In the genomic region with DNA sequence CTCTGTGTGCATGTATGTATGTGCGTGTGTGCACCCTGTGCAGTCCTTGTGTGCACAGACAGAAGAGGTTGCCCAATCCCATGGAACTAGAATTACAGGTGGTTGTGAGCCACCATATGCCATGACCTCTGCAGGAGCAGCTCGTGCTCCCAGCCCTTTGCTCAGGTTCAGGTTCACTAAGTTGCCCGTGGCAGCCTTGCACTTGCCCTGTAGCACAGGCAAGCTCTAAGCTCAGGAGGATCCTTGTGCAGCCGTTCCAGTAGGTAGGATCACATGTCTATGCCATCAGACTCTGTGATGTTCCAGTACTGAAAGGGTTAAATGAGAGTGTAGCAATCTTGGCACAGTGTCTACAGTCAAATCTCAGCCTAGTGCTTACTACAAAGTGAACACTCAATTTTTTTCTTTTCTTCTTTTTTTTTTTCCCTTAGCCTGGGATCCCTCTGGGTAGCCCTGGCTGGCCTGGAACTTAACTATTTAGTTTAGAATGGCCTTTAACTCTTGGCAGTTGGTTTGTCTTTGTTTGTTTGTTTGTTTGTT, we compare ENCODE assay signal across 30 mouse cellular contexts. TPM values are rescaled to one million over a fixed set of nuclear protein-coding genes. Genes with fewer than 3 reads are reported as not detected.
DNase-seq lines count a peak whose midpoint lies in the region; ATAC-seq and TF ChIP-seq lines count a peak whose summit lies in the region.
"Had no signal": no experiment of that assay in that cellular context is flagged by ENCODE, and none has a peak within 500 bp of the region (broad histone marks: within the 10 kb centered on the region; RNA-seq: fewer than 3 reads in every experiment).

No protein-coding gene starts in this region.

- DNase-seq in kidney, adult 2 months, result peak; percentile 87
- DNase-seq in kidney, adult 9 months, result peak; percentile 84
- DNase-seq in kidney, postnatal 36 days, result peak; percentile 69 to 85
- no peak for DNase-seq in left cerebral cortex, adult 8-10 months (ENCODE audit: low spot score in 2 of 2)
- DNase-seq in spleen, postnatal 36 days (ENCODE audit: low spot score in 2 of 2), result no peak
- DNase-seq: adrenal gland, adult 8-10 months; B cell, adult 2 months; cerebellum, adult 11 months; cerebellum, adult 9-10 months; cerebellum, postnatal 36 days; heart, postnatal 10 days; liver, embryonic 13.5 days; right cerebral cortex, postnatal 25 days; thymus, postnatal 14 days had no signal

- no peak overlapping the region for H3K27ac ChIP-seq in kidney, adult 2 months (ENCODE audit: insufficient read depth, low read depth, low read length)
- no peak overlapping the region for H3K27ac ChIP-seq in kidney, embryonic 15.5 days
- H3K27ac ChIP-seq: forebrain, embryonic 15.5 days; heart, embryonic 13.5 days; hindbrain, embryonic 10.5 days; intestine, embryonic 15.5 days; left cerebral cortex, adult 2 months; limb, embryonic 13.5 days; liver, embryonic 13.5 days; lung, embryonic 15.5 days; macrophage; midbrain, embryonic 10.5 days; midbrain, embryonic 15.5 days; neural tube, embryonic 15.5 days had no signal

- no peaks in the 10 kb centered on the region; the same call in 1 of the 2 replicates for H3K36me3 ChIP-seq in kidney, adult 2 months (ENCODE audit: control insufficient read depth, insufficient read depth, low read length)
- H3K36me3 ChIP-seq in kidney, embryonic 15.5 days, result peaks cover 13% of the 10 kb centered on the region
- peaks cover 26% of the 10 kb centered on the region for H3K36me3 ChIP-seq in megakaryocyte, embryonic 14.5 days (replicated peaks; ENCODE audit: low read length)

- H3K9me3 ChIP-seq in kidney, embryonic 15.5 days (replicated peaks), result no peaks in the 10 kb centered on the region
- H3K9me3 ChIP-seq in megakaryocyte, embryonic 14.5 days, result no peaks in the 10 kb centered on the region
- H3K9me3 ChIP-seq: forebrain, embryonic 15.5 days; heart, embryonic 13.5 days; hindbrain, embryonic 10.5 days; intestine, embryonic 15.5 days; limb, embryonic 13.5 days; liver, embryonic 13.5 days; lung, embryonic 15.5 days; midbrain, embryonic 10.5 days; midbrain, embryonic 15.5 days; neural tube, embryonic 15.5 days had no signal

- no peak overlapping the region for H3K4me3 ChIP-seq in kidney, adult 2 months (ENCODE audit: insufficient read depth, low read depth, low read length)
- H3K4me3 ChIP-seq in kidney, embryonic 15.5 days (replicated peaks), result no peak overlapping the region
- peak overlapping the region; percentile 11 for H3K4me3 ChIP-seq in megakaryocyte, embryonic 14.5 days (replicated peaks)
- H3K4me3 ChIP-seq: forebrain, embryonic 15.5 days; heart, embryonic 13.5 days; hindbrain, embryonic 10.5 days; intestine, embryonic 15.5 days; left cerebral cortex, adult 2 months; limb, embryonic 13.5 days; liver, embryonic 13.5 days; lung, embryonic 15.5 days; midbrain, embryonic 10.5 days; midbrain, embryonic 15.5 days; neural tube, embryonic 15.5 days had no signal

- no peak overlapping the region for H3K9ac ChIP-seq in kidney, embryonic 15.5 days
- H3K9ac ChIP-seq: forebrain, embryonic 15.5 days; heart, embryonic 13.5 days; intestine, embryonic 15.5 days; limb, embryonic 13.5 days; liver, embryonic 13.5 days; lung, embryonic 15.5 days; midbrain, embryonic 15.5 days; neural tube, embryonic 15.5 days had no signal

- no peak for TF ChIP-seq POLR2A in kidney, adult 2 months (IDR thresholded peaks at IDR 0.05; ENCODE audit: low read depth, low read length)

- H3K27me3 ChIP-seq in kidney, adult 2 months (replicated peaks; ENCODE audit: control insufficient read depth, insufficient read depth, low read length), result no peaks in the 10 kb centered on the region
- H3K27me3 ChIP-seq in kidney, embryonic 15.5 days, result no peaks in the 10 kb centered on the region
- no peaks in the 10 kb centered on the region for H3K27me3 ChIP-seq in megakaryocyte, embryonic 14.5 days (replicated peaks)
- H3K27me3 ChIP-seq: forebrain, embryonic 15.5 days; heart, embryonic 13.5 days; intestine, embryonic 15.5 days; limb, embryonic 13.5 days; liver, embryonic 13.5 days; lung, embryonic 15.5 days; midbrain, embryonic 15.5 days; neural tube, embryonic 15.5 days had no signal

- ATAC-seq in kidney, embryonic 15.5 days (replicated peaks; ENCODE audit: low FRiP score), result no peak
- ATAC-seq in megakaryocyte, adult 5-6 weeks (ENCODE audit: poor library complexity, severe bottlenecking), result no peak
- ATAC-seq: activated CD4-positive, CD25-positive, alpha-beta regulatory T cell, adult 4 months; forebrain, embryonic 15.5 days; hindbrain, embryonic 16.5 days; intestine, embryonic 15.5 days; midbrain, embryonic 15.5 days had no signal

- 53% methylated on average over 4 of the region's 4 CpGs for WGBS in kidney, adult 2 months
- 76% methylated on average over 4 of the region's 4 CpGs for WGBS in kidney, embryonic 15.5 days

- H3K4me2 ChIP-seq in kidney, embryonic 15.5 days, result no peak overlapping the region
- H3K4me2 ChIP-seq: forebrain, embryonic 15.5 days; heart, embryonic 13.5 days; intestine, embryonic 15.5 days; limb, embryonic 13.5 days; liver, embryonic 13.5 days; lung, embryonic 15.5 days; midbrain, embryonic 15.5 days; neural tube, embryonic 15.5 days had no signal

- peaks cover 12% of the 10 kb centered on the region for H3K4me1 ChIP-seq in kidney, adult 2 months (ENCODE audit: control insufficient read depth, insufficient read depth, low read length)
- peaks cover 16% of the 10 kb centered on the region for H3K4me1 ChIP-seq in kidney, embryonic 15.5 days
- H3K4me1 ChIP-seq in megakaryocyte, embryonic 14.5 days, result peaks cover 20% of the 10 kb centered on the region

- no peak for TF ChIP-seq CTCF in kidney, adult 2 months (conservative IDR thresholded peaks at IDR 0.05; ENCODE audit: insufficient read depth, insufficient read length, low read depth, low read length)

RNA-seq across cellular contexts. Expression of a gene that starts 3.7 kb away (rescaled TPM):
- 105 and 143 TPM in 2 replicates for polyA plus RNA-seq in kidney, adult 2 months (2012; rRNA removed)
- 15.0 and 15.8 TPM in 2 replicates for polyA plus RNA-seq in kidney, embryonic 15.5 days (2015; fragmentation: Nextera tagmentation; extraction: Ambion mirVana)
- 4.6 and 4.9 TPM in 2 replicates for polyA plus RNA-seq in megakaryocyte, embryonic 14.5 days (2012; ENCODE audit: insufficient read depth, low replicate concordance)
- total RNA-seq in megakaryocyte, adult 5-6 weeks (2015), result 21.9 and 23.4 TPM in 2 replicates
- total RNA-seq in megakaryocyte, adult 5-6 weeks (2017), result 20.9 and 21.0 TPM in 2 replicates
- 10 to 100 TPM; 37.2 to 44.4 (median 39.9) TPM for total RNA-seq in left cerebral cortex, adult 8-10 months (2022)

RNA-seq across cellular contexts. Expression of a gene that starts 15.4 kb away (rescaled TPM):
- polyA plus RNA-seq in kidney, adult 2 months (2012; rRNA removed), result 1.4 and 1.7 TPM in 2 replicates
- 28.5 and 32.9 TPM in 2 replicates for polyA plus RNA-seq in kidney, embryonic 15.5 days (2015; fragmentation: Nextera tagmentation; extraction: Ambion mirVana)
- 0.01 TPM in 1 of 2 replicates, not detected in the other for polyA plus RNA-seq in megakaryocyte, embryonic 14.5 days (2012; ENCODE audit: insufficient read depth, low replicate concordance)
- 5.0 and 6.1 TPM in 2 replicates for total RNA-seq in megakaryocyte, adult 5-6 weeks (2015)
- 0.95 and 1.7 TPM in 2 replicates for total RNA-seq in megakaryocyte, adult 5-6 weeks (2017)
- total RNA-seq in left cerebral cortex, adult 8-10 months (2022), result 10 to 100 TPM; 13.0 to 18.6 (median 15.2) TPM

RNA-seq across cellular contexts. Expression of a gene that starts 22.7 kb away (rescaled TPM):
- polyA plus RNA-seq in kidney, adult 2 months (2012; rRNA removed), result 6.9 TPM in 2 replicates
- 20.8 and 22.2 TPM in 2 replicates for polyA plus RNA-seq in kidney, embryonic 15.5 days (2015; fragmentation: Nextera tagmentation; extraction: Ambion mirVana)
- 1.0 and 1.5 TPM in 2 replicates for polyA plus RNA-seq in megakaryocyte, embryonic 14.5 days (2012; ENCODE audit: insufficient read depth, low replicate concordance)
- 108 and 109 TPM in 2 replicates for total RNA-seq in megakaryocyte, adult 5-6 weeks (2015)
- total RNA-seq in megakaryocyte, adult 5-6 weeks (2017), result 113 and 121 TPM in 2 replicates
- 1 to 10 TPM; 1.1 to 2.3 (median 2.0) TPM for total RNA-seq in left cerebral cortex, adult 8-10 months (2022)

RNA-seq across cellular contexts. Expression of a gene that starts 55.9 kb away (rescaled TPM):
- 3.3 and 4.0 TPM in 2 replicates for polyA plus RNA-seq in kidney, adult 2 months (2012; rRNA removed)
- polyA plus RNA-seq in kidney, embryonic 15.5 days (2015; fragmentation: Nextera tagmentation; extraction: Ambion mirVana), result 25.8 and 26.6 TPM in 2 replicates
- 0.43 TPM in 1 of 2 replicates, not detected in the other for polyA plus RNA-seq in megakaryocyte, embryonic 14.5 days (2012; ENCODE audit: insufficient read depth, low replicate concordance)
- 6.6 and 7.0 TPM in 2 replicates for total RNA-seq in megakaryocyte, adult 5-6 weeks (2015)
- total RNA-seq in megakaryocyte, adult 5-6 weeks (2017), result 4.8 and 5.5 TPM in 2 replicates
- total RNA-seq in left cerebral cortex, adult 8-10 months (2022), result 100 to 1,000 TPM in 1 of 4 experiments, 10 to 100 TPM in 3; 87.2 to 102 (median 93.0) TPM

Comparison
In these comparisons a context has a peak if more than half of its experiments do, and no peak if none do; other contexts are left out.
1. RNA of a gene that starts 15.4 kb away (polyA plus RNA-seq): 28.5 to 32.9 TPM in kidney, embryonic 15.5 days; 1.4 to 1.7 TPM in kidney, adult 2 months and 0.01 TPM in megakaryocyte, embryonic 14.5 days; every median in the first group is over 10 times any median in the second.
2. DNase-seq: peak in kidney, adult 2 months (single experiment), kidney, adult 9 months (single experiment) and kidney, postnatal 36 days (2 of 2); none in left cerebral cortex, adult 8-10 months (0 of 2) and spleen, postnatal 36 days (0 of 2).